Mouse (Mus musculus) lung, postnatal 25 days (tissue): Measurements from ENCODE around the gene Grin2c.
A peak's percentile ranks its signal among the peaks of the same experiment; 100 is the strongest.

ENCODE experiments used
- DNase-seq: peaks from one replicate; pipeline ENCODE4 v3.0.0; 2022; ENCODE audit warnings: low spot score

Gene Grin2c

DNA sequence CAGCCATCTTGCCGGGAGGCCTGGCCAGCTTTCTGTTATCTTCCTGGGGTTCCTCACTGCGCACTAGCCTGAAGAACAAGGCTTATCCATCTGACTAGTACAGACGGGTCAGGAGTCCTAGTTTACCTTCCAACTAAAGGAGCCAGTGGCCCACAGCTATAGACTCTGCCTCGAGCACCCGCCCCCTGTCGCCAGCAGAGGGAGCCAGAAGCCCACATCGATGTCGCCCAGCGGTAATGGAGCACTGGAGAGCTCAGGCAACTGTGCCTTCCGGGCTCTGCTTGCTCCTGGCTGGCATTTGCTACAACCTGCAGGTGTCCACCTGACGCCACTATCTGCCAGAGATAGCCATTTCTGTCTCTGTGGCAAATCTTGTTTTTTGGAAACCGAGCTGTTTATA is 64.7 kb downstream of the Grin2c start:
- peak; percentile 80 for DNase-seq

- DNase-seq: no peak
These were observed 66.5 kb downstream of the Grin2c start for GRCm38 (mm10) chr11:115200520-115200919.
